Mouse (Mus musculus): ENCODE results near the gene Gm6657. TPM values are rescaled to one million over a fixed set of nuclear protein-coding genes. Genes with fewer than 3 reads are reported as not detected.

The Gm6657 gene
- total and polyA plus RNA-seq, 2 experiments from 2014 or later, result not detected

- ATAC-seq (ENCODE audit: insufficient read depth, low read depth), result no peak
- Histone ChIP-seq H3K4me2 (ENCODE audit: low read depth, low read length) (no peak overlapping the region), H3K4me3 (ENCODE audit: low read depth, low read length) (no peak overlapping the region), H3K9me3 (replicated peaks; ENCODE audit: control insufficient read depth, low read length) (no peaks in the 10 kb centered on the region), H3K36me3 (replicated peaks; ENCODE audit: control insufficient read depth, insufficient read depth, low read length) (no peaks in the 10 kb centered on the region), H3K4me1 (ENCODE audit: control insufficient read depth, insufficient read depth) (peaks cover 4% of the 10 kb centered on the region; the same call in 1 of the 2 replicates), H3K9ac (replicated peaks; ENCODE audit: low read depth, low read length) (no peak overlapping the region), H3K27ac (ENCODE audit: low read depth) (no peak overlapping the region), H3K27me3 (ENCODE audit: control insufficient read depth, insufficient read depth, low read length) (no peaks in the 10 kb centered on the region)
- no peak for TF ChIP-seq EP300 (IDR thresholded peaks at IDR 0.05; ENCODE audit: low read depth)
- TF ChIP-seq CTCF (IDR thresholded peaks at IDR 0.05; ENCODE audit: low read depth), result no peak
- DNase-seq (ENCODE audit: low spot score), result no peak
Observed at GRCm38 (mm10) chr12:78232560-78232959, 38.5 kb downstream of the Gm6657 start.

GRCm38 (mm10) chr12:78248366-78248765 lies 54.3 kb downstream of the Gm6657 start:
- no peak overlapping the region for H3K27ac ChIP-seq (ENCODE audit: low read depth)
- no peaks in the 10 kb centered on the region for H3K4me1 ChIP-seq (ENCODE audit: control insufficient read depth, insufficient read depth)
- no peaks in the 10 kb centered on the region for H3K27me3 ChIP-seq (ENCODE audit: control insufficient read depth, insufficient read depth, low read length)
- no peaks in the 10 kb centered on the region for H3K36me3 ChIP-seq (replicated peaks; ENCODE audit: control insufficient read depth, insufficient read depth, low read length)
- H3K4me2 ChIP-seq (ENCODE audit: low read depth, low read length), result no peak overlapping the region
- 52% methylated on average over 1 of the region's 1 CpGs for WGBS
- TF ChIP-seq CTCF (IDR thresholded peaks at IDR 0.05; ENCODE audit: low read depth) (no peak), EP300 (IDR thresholded peaks at IDR 0.05; ENCODE audit: low read depth) (no peak)
- H3K9me3 ChIP-seq (replicated peaks; ENCODE audit: control insufficient read depth, low read length), result no peaks in the 10 kb centered on the region
- no peak for DNase-seq (ENCODE audit: low spot score)
- no peak overlapping the region for H3K9ac ChIP-seq (replicated peaks; ENCODE audit: low read depth, low read length)
- no peak for ATAC-seq (ENCODE audit: insufficient read depth, low read depth)
- H3K4me3 ChIP-seq (ENCODE audit: low read depth, low read length), result no peak overlapping the region

GRCm38 (mm10) chr12:78249151-78249550 lies 55.1 kb downstream of the Gm6657 start:
- Histone ChIP-seq H3K9me3 (replicated peaks; ENCODE audit: control insufficient read depth, low read length) (no peaks in the 10 kb centered on the region), H3K27me3 (ENCODE audit: control insufficient read depth, insufficient read depth, low read length) (no peaks in the 10 kb centered on the region), H3K9ac (replicated peaks; ENCODE audit: low read depth, low read length) (no peak overlapping the region), H3K36me3 (replicated peaks; ENCODE audit: control insufficient read depth, insufficient read depth, low read length) (no peaks in the 10 kb centered on the region), H3K27ac (ENCODE audit: low read depth) (no peak overlapping the region), H3K4me2 (ENCODE audit: low read depth, low read length) (no peak overlapping the region), H3K4me3 (ENCODE audit: low read depth, low read length) (no peak overlapping the region), H3K4me1 (ENCODE audit: control insufficient read depth, insufficient read depth) (no peaks in the 10 kb centered on the region)
- no peak for TF ChIP-seq EP300 (IDR thresholded peaks at IDR 0.05; ENCODE audit: low read depth)
- TF ChIP-seq CTCF (IDR thresholded peaks at IDR 0.05; ENCODE audit: low read depth), result no peak
- ATAC-seq (ENCODE audit: insufficient read depth, low read depth), result no peak
- no peak for DNase-seq (ENCODE audit: low spot score)

Other genes starting within 250 kb of the Gm6657 start
- gene Gphn, start 32.1 kb downstream of the Gm6657 start, total RNA-seq (2014; rRNA removed; ENCODE audit: low replicate concordance), result 15.2 and 20.3 TPM in 2 replicates
- 12.2 and 12.4 TPM in 2 replicates for gene Gphn, start 32.1 kb downstream of the Gm6657 start, polyA plus RNA-seq (2015; fragmentation: Nextera tagmentation; extraction: Ambion mirVana)

Measured in heart, postnatal 0 days (tissue).